In genomic region chr16:33516807-33517565, GRCm38 (mm10) we compare ENCODE assay signal across 8 mouse cellular contexts. TPM values are rescaled to one million over a fixed set of nuclear protein-coding genes. Genes with fewer than 3 reads are reported as not detected.
DNase-seq lines count a peak whose midpoint lies in the region; ATAC-seq and TF ChIP-seq lines count a peak whose summit lies in the region.

Gene Slc12a8, plus strand, starts transcription at chr16:33517328.

- peaks cover 4 to 16% of the 10 kb centered on the region in 2 experiments; a peak in 3 of 4 replicates for H3K4me1 ChIP-seq in ES-E14 (ENCODE audit: control insufficient read depth in 2 of 2, insufficient read depth in 2 of 2, low read length in 2 of 2, poor library complexity in 1 of 2)
- H3K4me1 ChIP-seq in forebrain, postnatal 0 days (ENCODE audit: insufficient read depth), result peaks cover 15% of the 10 kb centered on the region
- H3K4me1 ChIP-seq in hindbrain, postnatal 0 days (ENCODE audit: insufficient read depth, low read length), result peaks cover 10% of the 10 kb centered on the region; the same call in 1 of the 2 replicates

- peak within 1 kb of the TSS; percentile 85 for H3K4me2 ChIP-seq in forebrain, postnatal 0 days (ENCODE audit: low read depth)
- peak within 1 kb of the TSS; percentile 71 for H3K4me2 ChIP-seq in hindbrain, postnatal 0 days (ENCODE audit: low read depth, low read length)

- peak; percentile 69 for ATAC-seq in forebrain, postnatal 0 days
- ATAC-seq in hindbrain, postnatal 0 days, result peak; percentile 38
- ATAC-seq in monocyte, adult 5-6 weeks (replicated peaks; ENCODE audit: insufficient number of reproducible peaks, low FRiP score, low TSS enrichment, poor library complexity, severe bottlenecking), result no peak

- WGBS in forebrain, postnatal 0 days, result 1% methylated on average over 27 of the region's 27 CpGs
- 6% methylated on average over 27 of the region's 27 CpGs for WGBS in hindbrain, postnatal 0 days

- H3K4me3 ChIP-seq in ES-E14 (ENCODE audit: insufficient read depth in 1 of 2, low read depth in 1 of 2, low read length in 2 of 2, poor library complexity in 1 of 2, severe bottlenecking in 1 of 2), result peak within 1 kb of the TSS; percentile 50 to 58
- peak within 1 kb of the TSS; percentile 24 for H3K4me3 ChIP-seq in forebrain, postnatal 0 days (ENCODE audit: low read depth, low read length)
- peak within 1 kb of the TSS; percentile 32 for H3K4me3 ChIP-seq in hindbrain, postnatal 0 days (ENCODE audit: low read length)

- peak within 1 kb of the TSS; percentile 67 for H3K27ac ChIP-seq in ES-E14 (ENCODE audit: insufficient read depth, low read depth, low read length, poor library complexity, severe bottlenecking)
- H3K27ac ChIP-seq in forebrain, postnatal 0 days (ENCODE audit: low read depth, low read length), result peak within 1 kb of the TSS; percentile 57
- H3K27ac ChIP-seq in hindbrain, postnatal 0 days, result no peak within 1 kb of the TSS

- intact Hi-C loops in left cerebral cortex, postnatal 36 days (cut with DNase I), result loop anchor here (5.0 kb wide), 1 partner anchor 135 kb away; the partner anchor contains the start of gene Zfp148

- peak; percentile 31 for TF ChIP-seq CTCF in forebrain, postnatal 0 days (IDR thresholded peaks at IDR 0.05; ENCODE audit: low read depth)
- TF ChIP-seq CTCF in hindbrain, postnatal 0 days (IDR thresholded peaks at IDR 0.05; ENCODE audit: low read depth), result no peak

- no peaks in the 10 kb centered on the region for H3K9me3 ChIP-seq in ES-E14 (ENCODE audit: control insufficient read depth, insufficient read depth, low read depth, low read length)
- H3K9me3 ChIP-seq in forebrain, postnatal 0 days (ENCODE audit: low read length), result no peaks in the 10 kb centered on the region
- no peaks in the 10 kb centered on the region for H3K9me3 ChIP-seq in hindbrain, postnatal 0 days (ENCODE audit: low read length)

- no peaks in the 10 kb centered on the region for H3K36me3 ChIP-seq in ES-E14 (ENCODE audit: control insufficient read depth, insufficient read depth, low read length, poor library complexity, severe bottlenecking)
- H3K36me3 ChIP-seq in forebrain, postnatal 0 days (ENCODE audit: insufficient read depth), result no peaks in the 10 kb centered on the region
- H3K36me3 ChIP-seq in hindbrain, postnatal 0 days (ENCODE audit: insufficient read depth, low read length), result no peaks in the 10 kb centered on the region

- in situ Hi-C loops in ES-E14 (cut with MboI; ENCODE audit: low sequenced_read_pairs in 2 of 2, unreplicated experiment in 2 of 2), result no loop called here

- peak; percentile 47 for DNase-seq in ES-E14 (ENCODE audit: low read depth, low spot score)
- DNase-seq in cerebellum, adult 11-12 months, result peak; percentile 38
- peak; percentile 73 for DNase-seq in forebrain, postnatal 0 days
- peak; percentile 28 for DNase-seq in hindbrain, postnatal 0 days (ENCODE audit: low spot score)
- peak; percentile 46 to 60 for DNase-seq in left cerebral cortex, postnatal 36 days (ENCODE audit: low spot score in 2 of 2)
- peak; percentile 33 for DNase-seq in neural tube, embryonic 10.5 days (ENCODE audit: extremely low spot score, low spot score)
- DNase-seq in thymus, postnatal 0 days (ENCODE audit: low spot score), result no peak

- H3K9ac ChIP-seq in ES-E14 (ENCODE audit: insufficient read depth, low read depth, low read length, poor library complexity, severe bottlenecking), result peak within 1 kb of the TSS; percentile 64
- peak within 1 kb of the TSS; percentile 58 for H3K9ac ChIP-seq in forebrain, postnatal 0 days
- peak within 1 kb of the TSS; percentile 43 for H3K9ac ChIP-seq in hindbrain, postnatal 0 days (replicated peaks; ENCODE audit: low read length)

- H3K27me3 ChIP-seq in forebrain, postnatal 0 days (ENCODE audit: insufficient read depth, low read length), result no peaks in the 10 kb centered on the region
- H3K27me3 ChIP-seq in hindbrain, postnatal 0 days (ENCODE audit: insufficient read depth, low read length), result no peaks in the 10 kb centered on the region

TF ChIP-seq in ES-E14, 5 proteins besides CTCF, POLR2A, EP300 and RAD21:
- TF ChIP-seq MAFK (IDR thresholded peaks at IDR 0.05; ENCODE audit: insufficient read depth, low read depth, low read length), result no peak
- TF ChIP-seq HCFC1 (IDR thresholded peaks at IDR 0.05; ENCODE audit: borderline replicate concordance, insufficient read depth, low read length), result 0 out of 2 replicates have a peak, but pooled peaks have one; percentile 20
- TF ChIP-seq ZNF384 (IDR thresholded peaks at IDR 0.05; ENCODE audit: low read depth, low read length), result no peak
- TF ChIP-seq ZC3H11A (IDR thresholded peaks at IDR 0.05; ENCODE audit: borderline replicate concordance, low read depth, low read length), result no peak
- TF ChIP-seq CHD2 (IDR thresholded peaks at IDR 0.05; ENCODE audit: low read depth, low read length), result no peak

RNA-seq across cellular contexts. Expression of gene Slc12a8, which starts in this region (rescaled TPM):
- total RNA-seq in ES-E14 (2012; rRNA removed), result 3.7 and 9.0 TPM in 2 replicates
- 1.1 and 2.1 TPM in 2 replicates for total RNA-seq in forebrain, postnatal 0 days (2014; rRNA removed)
- polyA plus RNA-seq in forebrain, postnatal 0 days (2015; fragmentation: Nextera tagmentation; extraction: Ambion mirVana), result 1.1 and 1.4 TPM in 2 replicates
- 1.6 and 2.0 TPM in 2 replicates for total RNA-seq in hindbrain, postnatal 0 days (2014; rRNA removed)
- polyA plus RNA-seq in hindbrain, postnatal 0 days (2015; fragmentation: Nextera tagmentation; extraction: Ambion mirVana), result 1.2 and 1.3 TPM in 2 replicates
- under 1 TPM; 0.69 to 0.91 TPM for total RNA-seq in left cerebral cortex, postnatal 36 days (2021)
- total RNA-seq in monocyte, adult 5-6 weeks (2017), result not detected in 3 replicates
- polyA plus RNA-seq in thymus, postnatal 0 days (2015; fragmentation: Nextera tagmentation; extraction: Ambion mirVana), result 0.10 and 0.48 TPM in 2 replicates

Comparison
In these comparisons a context has a peak if more than half of its experiments do, and no peak if none do; other contexts are left out.
1. Peak in DNase-seq in left cerebral cortex, postnatal 36 days; RNA of the gene not detected or under 1 TPM.